Mouse (Mus musculus) adrenal gland, postnatal 10 days (tissue): ENCODE data around the gene Anxa5. TPM values are rescaled to one million over a fixed set of nuclear protein-coding genes. Genes with fewer than 3 reads are reported as not detected.

ENCODE experiments used
- DNase-seq: peaks from one replicate; pipeline ENCODE4 v3.0.0; 2021; ENCODE audit warnings: mixed read lengths
- microRNA-seq: library from miRNA; unstranded; fragments of <30 nt; microRNA quantifications from one replicate; pipeline ENCODE4 v1.2.0, GENCODE M21; 2021
- total RNA-seq, 2 experiments: library from RNA; stranded (reverse); gene quantifications; 2 replicates each; pipeline ENCODE4 v1.2.3; 2021

The Anxa5 gene
- total RNA-seq, 2 experiments from 2014 or later: 410 to 415 TPM

DNA sequence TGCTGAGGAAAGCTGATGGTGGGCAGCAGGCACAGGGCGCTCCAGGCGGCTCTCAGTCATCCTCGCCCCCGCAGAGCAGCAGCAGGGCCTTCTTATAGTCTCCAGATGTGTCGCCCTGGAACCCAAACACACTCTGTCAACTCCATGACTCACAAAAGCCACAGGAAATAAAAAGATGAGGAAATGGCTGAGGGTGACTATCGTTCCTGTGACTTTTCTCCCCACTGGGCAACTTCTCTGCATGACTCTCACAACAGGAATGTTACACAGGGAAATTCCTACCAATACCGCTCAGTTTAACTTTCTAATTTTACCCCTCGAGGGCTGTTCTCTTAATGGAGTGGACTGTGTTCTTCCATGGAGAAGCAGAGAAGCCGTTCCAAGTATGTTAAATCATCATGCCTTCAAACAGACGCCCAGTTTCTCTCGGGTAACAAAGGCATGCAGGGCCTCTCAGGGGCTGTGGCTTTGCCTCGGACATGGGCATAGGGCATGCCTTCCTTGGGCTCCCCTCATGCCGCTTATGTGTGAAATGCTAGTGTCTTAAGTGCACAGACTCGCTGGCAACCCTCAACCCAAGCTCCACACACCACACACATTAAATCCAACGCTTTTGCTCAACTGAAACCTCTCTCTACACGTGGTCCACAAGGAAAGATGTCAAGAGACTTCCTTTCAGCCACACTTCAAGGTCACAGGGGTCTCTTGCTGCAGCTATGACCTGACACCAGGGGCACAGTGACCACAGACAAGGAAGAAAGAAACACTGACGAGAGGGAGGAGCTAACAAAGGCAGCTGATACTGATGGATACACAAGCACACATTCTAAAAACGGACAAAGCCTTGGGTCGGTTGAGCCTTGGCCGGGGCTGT is 26.2 kb downstream of the Anxa5 start:
- no peak for DNase-seq

GRCm38 (mm10) chr3:36446918-36447317 is 28.8 kb downstream of the Anxa5 start:
- DNase-seq: no peak

GRCm38 (mm10) chr3:36446506-36446905 is 29.2 kb downstream of the Anxa5 start:
- peak; percentile 33 for DNase-seq

GRCm38 (mm10) chr3:36446041-36446440 is 29.7 kb downstream of the Anxa5 start:
- no peak for DNase-seq

GRCm38 (mm10) chr3:36442426-36442825 is 33.3 kb downstream of the Anxa5 start:
- DNase-seq: peak; percentile 60

DNA sequence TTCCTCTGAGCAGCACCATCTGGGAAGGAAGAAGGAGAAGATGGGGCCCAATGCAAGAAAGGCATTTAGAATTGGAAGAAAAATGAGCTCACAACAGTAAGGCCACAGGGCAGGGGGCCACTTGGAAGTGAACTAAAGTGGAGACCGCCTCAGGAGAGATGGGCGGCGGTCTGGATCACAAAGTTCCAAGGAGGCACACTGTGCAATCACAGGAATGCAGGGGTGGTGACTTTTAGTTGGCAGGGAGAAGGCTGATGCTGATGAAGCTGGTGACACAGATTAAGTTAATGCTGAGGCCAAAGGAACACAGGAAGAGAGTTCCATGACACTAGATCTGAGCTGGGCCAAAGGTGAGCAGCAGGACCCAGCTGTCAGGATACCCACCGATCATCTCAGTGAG is 35.4 kb downstream of the Anxa5 start:
- DNase-seq: no peak

GRCm38 (mm10) chr3:36430360-36430759 is 45.3 kb downstream of the Anxa5 start:
- no peak for DNase-seq

GRCm38 (mm10) chr3:36427386-36427785 is 48.3 kb downstream of the Anxa5 start:
- no peak for DNase-seq

DNA sequence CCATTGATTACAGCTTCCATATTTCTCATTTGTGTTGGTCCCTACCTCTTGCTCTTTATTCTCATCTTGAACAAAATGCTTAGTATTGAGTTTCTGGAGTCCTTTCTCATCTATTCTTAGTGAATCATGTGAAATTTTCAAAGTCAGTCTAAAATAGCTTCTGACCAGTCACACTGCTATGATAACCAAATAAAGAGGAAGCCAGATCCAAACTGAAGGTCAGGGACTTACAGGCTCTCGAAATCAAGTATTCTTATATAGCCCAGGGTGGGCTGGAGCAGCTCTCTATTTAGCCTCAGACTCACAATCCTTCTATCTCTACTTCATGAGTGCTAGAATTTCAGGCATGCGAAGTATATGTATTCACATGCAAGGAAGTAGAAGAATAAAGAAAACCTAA is 66.2 kb downstream of the Anxa5 start:
- DNase-seq: no peak

DNA sequence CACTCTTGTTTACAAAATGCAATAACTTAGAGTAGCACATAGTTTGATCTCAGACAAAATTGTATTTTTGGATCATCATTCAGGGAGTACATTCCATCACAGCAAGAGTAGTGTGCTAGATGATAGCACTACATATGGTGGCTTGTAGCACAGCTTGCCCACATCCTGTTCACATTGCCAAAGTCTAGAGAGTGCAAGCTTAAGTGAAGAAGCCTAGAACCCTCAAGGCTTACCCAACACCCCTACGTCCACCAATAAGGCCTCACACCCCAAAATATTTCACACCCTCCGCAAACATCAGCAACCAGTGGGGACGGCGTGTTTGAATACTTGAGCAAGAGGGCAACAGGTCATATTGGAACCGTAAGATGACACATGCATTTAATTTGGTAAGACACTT is 68.7 kb downstream of the Anxa5 start:
- no peak for DNase-seq

DNA sequence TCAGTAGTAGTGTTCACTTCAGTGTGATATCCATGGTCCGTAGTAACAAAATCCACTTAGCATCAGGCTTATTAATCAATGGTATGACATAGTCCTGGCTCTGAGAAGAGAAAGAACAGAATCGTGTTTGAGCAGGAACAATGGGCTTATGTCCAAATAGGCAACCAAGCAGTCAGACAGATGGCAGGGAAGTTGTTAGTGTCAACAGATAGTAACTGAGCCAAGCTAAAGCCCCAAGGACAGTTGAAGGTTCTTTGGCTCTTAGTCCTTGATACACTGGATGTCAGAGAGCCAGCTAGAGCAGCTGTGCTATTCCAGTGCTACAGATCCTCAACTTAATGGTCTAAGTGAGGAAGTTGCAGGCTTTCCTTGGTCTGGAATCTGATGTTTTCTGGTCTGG is 69.4 kb downstream of the Anxa5 start:
- peak; percentile 47 for DNase-seq

DNA sequence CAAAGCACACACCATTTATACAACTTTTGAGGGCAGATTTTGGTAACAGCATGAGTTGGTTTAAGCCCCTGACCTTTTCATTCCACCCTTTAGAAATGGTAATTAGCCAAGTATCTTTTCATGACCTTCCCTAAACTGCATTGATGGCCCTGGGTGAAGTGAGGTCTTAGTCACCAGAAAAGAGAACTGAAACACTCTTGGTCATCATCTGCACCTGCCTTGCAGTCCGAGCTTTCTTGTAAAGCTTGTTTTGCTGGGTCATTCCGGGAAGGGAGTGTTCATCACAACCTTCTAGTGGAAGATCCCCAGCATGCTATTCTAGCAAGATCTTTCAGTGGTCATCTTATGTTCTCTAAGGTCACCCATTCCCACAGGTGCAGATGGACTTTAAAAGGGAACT is 73.8 kb downstream of the Anxa5 start:
- DNase-seq: no peak

DNA sequence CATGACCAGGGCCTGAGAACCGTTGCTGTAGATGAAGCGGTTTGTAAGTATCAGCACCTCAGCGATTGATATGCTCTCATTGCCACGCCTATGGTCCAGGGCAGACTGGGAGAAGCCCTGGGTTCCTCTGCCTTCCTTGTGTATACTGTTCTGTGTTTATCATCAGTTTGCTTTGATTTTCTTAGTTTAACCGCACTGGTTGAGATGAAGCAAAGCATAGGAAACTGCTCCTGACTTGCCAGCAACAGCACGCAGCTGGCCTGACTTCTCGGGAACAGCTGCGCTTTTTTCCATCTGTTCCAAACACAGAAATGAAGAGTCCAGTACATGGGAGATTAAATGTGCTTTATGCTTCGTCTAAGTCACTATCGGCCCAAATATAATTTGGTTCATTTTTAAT is 75.0 kb downstream of the Anxa5 start:
- no peak for DNase-seq

Small RNAs within 50 kb of the gene (microRNA-seq; reads per million reads assigned to microRNA genes)
- not detected for gene Mir7009

Other genes starting within 250 kb of the Anxa5 start
- 1 to 10 TPM; 2.6 to 2.7 TPM for gene 1810062G17Rik, start within 50 bp of the Anxa5 start, total RNA-seq
- gene Gm11549, start 45.9 kb upstream of the Anxa5 start, total RNA-seq: under 1 TPM; 0.09 to 0.70 TPM
- 10 to 100 TPM; 31.4 to 32.1 TPM for gene Exosc9, start 76.7 kb upstream of the Anxa5 start, total RNA-seq
- gene Ccna2, start 96.3 kb upstream of the Anxa5 start, total RNA-seq: 10 to 100 TPM; 30.3 to 33.2 TPM
- 10 to 100 TPM in 1 of 2 experiments, 1 to 10 TPM in 1; 8.5 to 11.4 TPM for gene Bbs7, start 137.6 kb upstream of the Anxa5 start, total RNA-seq
- 1 to 10 TPM; 3.1 to 4.7 TPM for gene Trpc3, start 214.3 kb upstream of the Anxa5 start, total RNA-seq